Mouse (Mus musculus): ENCODE data around the gene Bcr. TPM values are rescaled to one million over a fixed set of nuclear protein-coding genes. Genes with fewer than 3 reads are reported as not detected.

Gene Bcr
- polyA plus RNA-seq, 1 experiment, result 20.8 TPM

- TF ChIP-seq POLR2A (IDR thresholded peaks at IDR 0.05; ENCODE audit: control insufficient read depth, extremely low read depth, insufficient read depth, low read length, poor library complexity), result no peak
- TF ChIP-seq CTCF (IDR thresholded peaks at IDR 0.05; ENCODE audit: borderline replicate concordance, control insufficient read depth, extremely low read depth, insufficient read depth, low read length, poor library complexity), result no peak
- WGBS, result 73% methylated on average over 1 of the region's 1 CpGs
- Histone ChIP-seq H3K27me3 (ENCODE audit: control insufficient read depth, insufficient read depth, low read length) (no peaks in the 10 kb centered on the region), H3K27ac (ENCODE audit: control insufficient read depth, insufficient read depth, low read length) (no peak overlapping the region), H3K4me1 (replicated peaks; ENCODE audit: control insufficient read depth, insufficient read depth, low read length) (no peaks in the 10 kb centered on the region), H3K36me3 (ENCODE audit: control insufficient read depth, insufficient read depth, low read length) (no peaks in the 10 kb centered on the region; the same call in 1 of the 2 replicates), H3K4me3 (ENCODE audit: control insufficient read depth, insufficient read depth, low read length) (no peak overlapping the region)
- no peak for DNase-seq
Measured at GRCm38 (mm10) chr10:75085330-75085729, 24.9 kb downstream of the Bcr start.

- Histone ChIP-seq H3K4me1 (replicated peaks; ENCODE audit: control insufficient read depth, insufficient read depth, low read length) (no peaks in the 10 kb centered on the region), H3K4me3 (ENCODE audit: control insufficient read depth, insufficient read depth, low read length) (no peak overlapping the region), H3K27me3 (ENCODE audit: control insufficient read depth, insufficient read depth, low read length) (no peaks in the 10 kb centered on the region), H3K27ac (ENCODE audit: control insufficient read depth, insufficient read depth, low read length) (no peak overlapping the region), H3K36me3 (ENCODE audit: control insufficient read depth, insufficient read depth, low read length) (no peaks in the 10 kb centered on the region)
- no peak for DNase-seq
- WGBS, result 95% methylated on average over 4 of the region's 4 CpGs
- TF ChIP-seq POLR2A (IDR thresholded peaks at IDR 0.05; ENCODE audit: control insufficient read depth, extremely low read depth, insufficient read depth, low read length, poor library complexity), result no peak
- TF ChIP-seq CTCF (IDR thresholded peaks at IDR 0.05; ENCODE audit: borderline replicate concordance, control insufficient read depth, extremely low read depth, insufficient read depth, low read length, poor library complexity), result no peak
Measured at GRCm38 (mm10) chr10:75088471-75088870, 28.1 kb downstream of the Bcr start.

GRCm38 (mm10) chr10:75091478-75092152 lies 31.2 kb downstream of the Bcr start:
- no peak for DNase-seq
- WGBS, result 78% methylated on average over 10 of the region's 10 CpGs
- H3K36me3 ChIP-seq (ENCODE audit: control insufficient read depth, insufficient read depth, low read length), result no peaks in the 10 kb centered on the region
- TF ChIP-seq CTCF (IDR thresholded peaks at IDR 0.05; ENCODE audit: borderline replicate concordance, control insufficient read depth, extremely low read depth, insufficient read depth, low read length, poor library complexity), result no peak
- TF ChIP-seq POLR2A (IDR thresholded peaks at IDR 0.05; ENCODE audit: control insufficient read depth, extremely low read depth, insufficient read depth, low read length, poor library complexity), result no peak
- no peaks in the 10 kb centered on the region for H3K27me3 ChIP-seq (ENCODE audit: control insufficient read depth, insufficient read depth, low read length)
- H3K4me3 ChIP-seq (ENCODE audit: control insufficient read depth, insufficient read depth, low read length), result no peak overlapping the region
- peak overlapping the region; percentile 19; the same call in 1 of the 2 replicates for H3K27ac ChIP-seq (ENCODE audit: control insufficient read depth, insufficient read depth, low read length)
- no peaks in the 10 kb centered on the region for H3K4me1 ChIP-seq (replicated peaks; ENCODE audit: control insufficient read depth, insufficient read depth, low read length)

GRCm38 (mm10) chr10:75093252-75093987 lies 33.0 kb downstream of the Bcr start:
- TF ChIP-seq CTCF (IDR thresholded peaks at IDR 0.05; ENCODE audit: borderline replicate concordance, control insufficient read depth, extremely low read depth, insufficient read depth, low read length, poor library complexity) (no peak), POLR2A (IDR thresholded peaks at IDR 0.05; ENCODE audit: control insufficient read depth, extremely low read depth, insufficient read depth, low read length, poor library complexity) (no peak)
- no peak for DNase-seq
- Histone ChIP-seq H3K36me3 (ENCODE audit: control insufficient read depth, insufficient read depth, low read length) (no peaks in the 10 kb centered on the region), H3K4me3 (ENCODE audit: control insufficient read depth, insufficient read depth, low read length) (no peak overlapping the region), H3K27me3 (ENCODE audit: control insufficient read depth, insufficient read depth, low read length) (no peaks in the 10 kb centered on the region), H3K27ac (ENCODE audit: control insufficient read depth, insufficient read depth, low read length) (no peak overlapping the region), H3K4me1 (replicated peaks; ENCODE audit: control insufficient read depth, insufficient read depth, low read length) (no peaks in the 10 kb centered on the region)
- 85% methylated on average over 22 of the region's 22 CpGs for WGBS

- Histone ChIP-seq H3K27me3 (ENCODE audit: control insufficient read depth, insufficient read depth, low read length) (no peaks in the 10 kb centered on the region), H3K4me3 (ENCODE audit: control insufficient read depth, insufficient read depth, low read length) (no peak overlapping the region), H3K4me1 (replicated peaks; ENCODE audit: control insufficient read depth, insufficient read depth, low read length) (no peaks in the 10 kb centered on the region), H3K36me3 (ENCODE audit: control insufficient read depth, insufficient read depth, low read length) (no peaks in the 10 kb centered on the region), H3K27ac (ENCODE audit: control insufficient read depth, insufficient read depth, low read length) (no peak overlapping the region)
- no peak for TF ChIP-seq POLR2A (IDR thresholded peaks at IDR 0.05; ENCODE audit: control insufficient read depth, extremely low read depth, insufficient read depth, low read length, poor library complexity)
- no peak for TF ChIP-seq CTCF (IDR thresholded peaks at IDR 0.05; ENCODE audit: borderline replicate concordance, control insufficient read depth, extremely low read depth, insufficient read depth, low read length, poor library complexity)
- WGBS, result 100% methylated on average over 1 of the region's 1 CpGs
- no peak for DNase-seq
Measured at GRCm38 (mm10) chr10:75094338-75094737, 33.9 kb downstream of the Bcr start.

GRCm38 (mm10) chr10:75095216-75095615 lies 34.8 kb downstream of the Bcr start:
- no peak for TF ChIP-seq CTCF (IDR thresholded peaks at IDR 0.05; ENCODE audit: borderline replicate concordance, control insufficient read depth, extremely low read depth, insufficient read depth, low read length, poor library complexity)
- TF ChIP-seq POLR2A (IDR thresholded peaks at IDR 0.05; ENCODE audit: control insufficient read depth, extremely low read depth, insufficient read depth, low read length, poor library complexity), result no peak
- DNase-seq, result no peak
- Histone ChIP-seq H3K4me3 (ENCODE audit: control insufficient read depth, insufficient read depth, low read length) (no peak overlapping the region), H3K27me3 (ENCODE audit: control insufficient read depth, insufficient read depth, low read length) (no peaks in the 10 kb centered on the region), H3K36me3 (ENCODE audit: control insufficient read depth, insufficient read depth, low read length) (no peaks in the 10 kb centered on the region), H3K4me1 (replicated peaks; ENCODE audit: control insufficient read depth, insufficient read depth, low read length) (no peaks in the 10 kb centered on the region), H3K27ac (ENCODE audit: control insufficient read depth, insufficient read depth, low read length) (no peak overlapping the region)
- over 99% methylated on average over 7 of the region's 7 CpGs for WGBS
